Mouse (Mus musculus) midbrain, embryonic 13.5 days (tissue): ENCODE data around the gene Rfwd3. TPM values are rescaled to one million over a fixed set of nuclear protein-coding genes. Genes with fewer than 3 reads are reported as not detected.
"Not testable (repeated sequence)": the region's sequence is repeated elsewhere in the genome, so short reads cannot be mapped to it uniquely, and the experiment has no call there.

ENCODE experiments used
- ATAC-seq: fragments of 200-750 bp; cut with Nextera tagmentation; 2 replicates; pipeline ENCODE4 v1.8.0; 2017; ENCODE audit warnings: mild to moderate bottlenecking, moderate TSS enrichment, moderate library complexity
- H3K27ac ChIP-seq: fragments of 300-500 bp; sonication (generic); 2 replicates; pipeline ENCODE4 v1.5.1; 2015; ENCODE audit warnings: inconsistent platforms, mild to moderate bottlenecking, moderate library complexity
- H3K27me3 ChIP-seq: fragments of 300-500 bp; sonication (generic); 2 replicates; pipeline ENCODE4 v1.6.1; 2015; ENCODE audit warnings: mild to moderate bottlenecking, inconsistent platforms
- H3K36me3 ChIP-seq: fragments of 300-500 bp; sonication (generic); 2 replicates; pipeline ENCODE4 v1.6.1; 2015; ENCODE audit warnings: mild to moderate bottlenecking, inconsistent platforms
- H3K4me1 ChIP-seq: fragments of 300-500 bp; sonication (generic); replicated peaks from 2 replicates; pipeline ENCODE4 v1.6.1; 2015; ENCODE audit warnings: inconsistent platforms
- H3K4me2 ChIP-seq: fragments of 300-500 bp; sonication (generic); replicated peaks from 2 replicates; pipeline ENCODE4 v1.6.1; 2015; ENCODE audit warnings: moderate library complexity, mild to moderate bottlenecking, inconsistent platforms
- H3K4me3 ChIP-seq: fragments of 300-500 bp; sonication (generic); replicated peaks from 2 replicates; pipeline ENCODE4 v1.5.1; 2015; ENCODE audit warnings: mild to moderate bottlenecking, inconsistent platforms
- H3K9ac ChIP-seq: fragments of 300-500 bp; sonication (generic); replicated peaks from 2 replicates; pipeline ENCODE4 v1.6.1; 2015; ENCODE audit warnings: mild to moderate bottlenecking, inconsistent platforms
- H3K9me3 ChIP-seq: fragments of 300-500 bp; sonication (generic); 2 replicates; pipeline ENCODE4 v1.6.1; 2016; ENCODE audit warnings: mild to moderate bottlenecking, inconsistent platforms
- WGBS: fragments of 180-500 bp; shearing (Covaris S2); methylation state at CpG from one replicate; pipeline ENCODE4 v1.1.7; 2015; 5-methylcytosine and 5-hydroxymethylcytosine counted together
- polyA plus RNA-seq: library from polyadenylated mRNA; unstranded; fragments of >200 nt; fragmentation: Nextera tagmentation; extraction: Ambion mirVana; gene quantifications from 2 replicates; pipeline ENCODE4 v1.2.1, GENCODE M21; 2015

Gene Rfwd3
- polyA plus RNA-seq, 1 experiment from 2014 or later, result 37.5 TPM

DNA sequence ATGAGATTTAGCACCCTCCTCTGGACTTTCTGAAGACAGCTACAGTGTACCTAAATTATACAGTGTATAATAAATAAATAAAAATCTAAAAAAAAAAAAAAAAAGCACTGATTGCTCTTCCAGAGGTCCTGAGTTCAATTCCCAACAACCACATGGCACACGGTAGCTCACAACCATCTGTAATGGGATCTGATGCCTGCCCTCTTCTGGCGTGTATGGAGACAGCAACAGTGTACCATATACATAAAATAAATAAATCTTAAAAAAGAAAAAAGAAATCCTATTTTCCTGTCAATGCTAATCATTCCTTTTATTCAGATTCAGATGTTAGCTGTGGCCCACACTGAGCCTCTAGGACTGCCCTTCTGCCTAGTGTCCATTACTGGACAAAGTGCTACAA, 31.7 kb downstream of the Rfwd3 start:
- no peak overlapping the region for H3K4me3 ChIP-seq
- ATAC-seq, result no peak
- no peak overlapping the region for H3K9ac ChIP-seq
- H3K4me1 ChIP-seq, result no peaks in the 10 kb centered on the region
- WGBS, result 66% methylated on average over 2 of the region's 2 CpGs
- no peaks in the 10 kb centered on the region for H3K9me3 ChIP-seq
- H3K4me2 ChIP-seq, result no peak overlapping the region
- H3K27me3 ChIP-seq, result no peaks in the 10 kb centered on the region
- no peak overlapping the region for H3K27ac ChIP-seq
- H3K36me3 ChIP-seq, result peaks cover 14% of the 10 kb centered on the region

GRCm38 (mm10) chr8:111266161-111266560, 33.9 kb downstream of the Rfwd3 start:
- not testable (repeated sequence) for H3K4me1 ChIP-seq, H3K27me3 ChIP-seq, H3K9ac ChIP-seq, H3K9me3 ChIP-seq, H3K4me3 ChIP-seq, H3K36me3 ChIP-seq, ATAC-seq, H3K27ac ChIP-seq, H3K4me2 ChIP-seq
- 76% methylated on average over 7 of the region's 7 CpGs for WGBS

DNA sequence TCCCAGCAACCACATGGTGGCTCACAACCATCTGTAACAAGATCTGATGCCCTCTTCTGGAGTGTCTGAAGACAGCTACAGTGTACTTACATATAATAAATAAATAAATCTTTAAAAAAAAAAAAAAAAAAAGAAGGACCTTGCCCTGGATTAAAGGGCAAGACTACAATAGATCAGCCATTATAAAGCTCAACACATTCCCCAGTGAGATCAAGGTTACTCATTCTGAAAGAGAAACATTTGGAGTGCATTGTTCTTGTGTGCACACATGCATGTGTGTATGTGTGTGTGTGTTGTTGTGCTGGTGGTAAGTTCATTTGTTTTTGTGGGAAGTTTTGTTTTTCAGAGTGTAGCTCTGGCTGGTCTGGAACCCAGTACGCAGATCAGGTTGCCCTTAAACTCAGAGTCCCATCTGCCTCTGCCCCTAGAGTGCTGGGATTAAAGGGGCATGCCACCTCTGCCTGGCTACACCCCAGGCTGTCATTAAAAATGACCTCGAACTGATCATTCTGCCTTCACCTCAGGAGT, 35.3 kb downstream of the Rfwd3 start:
- Histone ChIP-seq H3K27me3 (peaks cover 4% of the 10 kb centered on the region; the same call in 1 of the 2 replicates), H3K9ac (no peak overlapping the region), H3K4me1 (no peaks in the 10 kb centered on the region), H3K9me3 (no peaks in the 10 kb centered on the region), H3K27ac (no peak overlapping the region), H3K4me3 (no peak overlapping the region), H3K4me2 (no peak overlapping the region), H3K36me3 (no peaks in the 10 kb centered on the region)
- 73% methylated on average over 2 of the region's 2 CpGs for WGBS
- ATAC-seq, result no peak

DNA sequence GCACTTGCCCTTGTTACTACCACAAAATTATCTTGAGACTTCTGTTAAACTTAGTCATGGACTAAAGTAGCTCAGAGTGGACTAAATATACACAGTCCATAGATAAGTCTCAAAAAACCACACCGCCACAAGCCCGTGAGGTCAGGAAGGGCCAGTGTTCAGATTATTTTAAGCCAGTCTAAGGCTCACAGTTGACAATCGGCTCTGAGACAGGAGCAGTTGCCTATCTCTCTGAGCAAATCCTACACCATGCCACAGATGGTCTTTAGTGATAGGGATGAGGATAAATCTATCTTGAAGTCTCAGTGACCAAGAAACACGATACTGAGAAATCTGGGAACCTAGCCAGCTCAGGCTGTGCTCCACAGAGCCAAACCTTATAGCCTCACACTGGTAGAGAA, 38.0 kb downstream of the Rfwd3 start:
- Histone ChIP-seq H3K4me3 (no peak overlapping the region), H3K36me3 (no peaks in the 10 kb centered on the region), H3K27ac (no peak overlapping the region), H3K9ac (no peak overlapping the region), H3K4me2 (no peak overlapping the region), H3K4me1 (peaks cover 9% of the 10 kb centered on the region), H3K27me3 (peaks cover 4% of the 10 kb centered on the region; the same call in 1 of the 2 replicates), H3K9me3 (no peaks in the 10 kb centered on the region)
- 88% methylated on average over 4 of the region's 4 CpGs for WGBS
- no peak for ATAC-seq

GRCm38 (mm10) chr8:111260251-111260650, 39.8 kb downstream of the Rfwd3 start:
- Histone ChIP-seq H3K27me3 (peaks cover 4% of the 10 kb centered on the region; the same call in 1 of the 2 replicates), H3K9me3 (no peaks in the 10 kb centered on the region), H3K9ac (no peak overlapping the region), H3K4me3 (no peak overlapping the region), H3K27ac (no peak overlapping the region), H3K36me3 (peaks cover 3% of the 10 kb centered on the region; the same call in 1 of the 2 replicates), H3K4me1 (peaks cover 13% of the 10 kb centered on the region), H3K4me2 (no peak overlapping the region)
- no peak for ATAC-seq
- 96% methylated on average over 5 of the region's 5 CpGs for WGBS

GRCm38 (mm10) chr8:111259408-111259741, 40.6 kb downstream of the Rfwd3 start:
- 12% methylated on average over 13 of the region's 13 CpGs for WGBS
- peak; percentile 25; the same call in 1 of the 2 replicates for ATAC-seq

DNA sequence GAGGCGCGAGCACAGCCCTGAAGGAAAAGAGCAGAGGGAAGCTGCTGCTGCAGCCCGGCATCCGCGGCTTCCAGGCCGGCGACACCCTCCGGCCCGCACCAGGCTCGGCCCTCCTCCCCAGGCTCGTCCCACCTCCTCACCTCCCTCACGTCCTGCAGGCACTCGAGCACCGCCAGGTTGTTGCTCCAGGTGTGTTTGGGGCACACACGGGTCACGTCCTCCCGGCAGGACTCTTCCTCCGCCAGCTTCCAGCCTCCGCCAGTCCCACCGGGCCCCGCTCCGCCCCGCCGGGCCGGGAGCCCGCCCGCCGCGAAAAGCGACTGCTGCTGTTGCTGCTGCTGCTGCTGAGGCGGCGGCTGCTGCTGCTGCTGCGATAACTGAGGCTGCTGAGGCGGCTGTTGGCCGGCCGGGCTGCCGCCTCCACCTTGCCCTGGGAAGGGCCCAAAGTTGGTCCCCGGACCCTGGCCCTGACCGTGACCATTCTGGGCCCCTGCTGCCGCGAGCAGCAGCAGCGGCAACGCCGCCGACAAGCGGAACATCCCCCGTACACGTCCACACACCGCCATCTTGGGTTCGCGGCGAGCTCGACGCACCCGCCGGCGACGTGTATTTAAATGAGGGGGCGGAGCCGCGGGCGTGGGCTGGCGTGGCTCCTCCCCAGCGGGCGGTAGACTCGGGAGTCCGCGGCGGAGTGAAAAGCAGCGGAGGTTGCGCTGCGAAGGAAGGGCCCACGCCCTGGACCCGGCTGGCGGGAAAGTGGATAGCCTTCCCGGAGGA, 41.2 kb downstream of the Rfwd3 start, which contains the start of gene Glg1:
TSS of gene Glg1 (minus strand) at position 586 of the 777 bp plus-strand sequence.
- Histone ChIP-seq H3K27ac (peak within 1 kb of the TSS; percentile 99), H3K9ac (peak within 1 kb of the TSS; percentile 96), H3K36me3 (peaks cover 3% of the 10 kb centered on the region; the same call in 1 of the 2 replicates), H3K4me3 (peak within 1 kb of the TSS; percentile 90), H3K4me2 (peak within 1 kb of the TSS; percentile 64), H3K9me3 (no peaks in the 10 kb centered on the region), H3K27me3 (peaks cover 4% of the 10 kb centered on the region; the same call in 1 of the 2 replicates), H3K4me1 (peaks cover 16% of the 10 kb centered on the region)
- peak; percentile 94 for ATAC-seq
- under 1% methylated on average over 66 of the region's 76 CpGs for WGBS

More at GRCm38 (mm10) chr8:111259408-111259741, 40.6 kb downstream of the Rfwd3 start:
- Histone ChIP-seq H3K9ac (peak overlapping the region; percentile 96), H3K27ac (peak overlapping the region; percentile 99), H3K4me1 (peaks cover 16% of the 10 kb centered on the region), H3K4me3 (peak overlapping the region; percentile 90), H3K4me2 (peak overlapping the region; percentile 64), H3K27me3 (peaks cover 4% of the 10 kb centered on the region; the same call in 1 of the 2 replicates), H3K9me3 (no peaks in the 10 kb centered on the region), H3K36me3 (peaks cover 3% of the 10 kb centered on the region; the same call in 1 of the 2 replicates)

DNA sequence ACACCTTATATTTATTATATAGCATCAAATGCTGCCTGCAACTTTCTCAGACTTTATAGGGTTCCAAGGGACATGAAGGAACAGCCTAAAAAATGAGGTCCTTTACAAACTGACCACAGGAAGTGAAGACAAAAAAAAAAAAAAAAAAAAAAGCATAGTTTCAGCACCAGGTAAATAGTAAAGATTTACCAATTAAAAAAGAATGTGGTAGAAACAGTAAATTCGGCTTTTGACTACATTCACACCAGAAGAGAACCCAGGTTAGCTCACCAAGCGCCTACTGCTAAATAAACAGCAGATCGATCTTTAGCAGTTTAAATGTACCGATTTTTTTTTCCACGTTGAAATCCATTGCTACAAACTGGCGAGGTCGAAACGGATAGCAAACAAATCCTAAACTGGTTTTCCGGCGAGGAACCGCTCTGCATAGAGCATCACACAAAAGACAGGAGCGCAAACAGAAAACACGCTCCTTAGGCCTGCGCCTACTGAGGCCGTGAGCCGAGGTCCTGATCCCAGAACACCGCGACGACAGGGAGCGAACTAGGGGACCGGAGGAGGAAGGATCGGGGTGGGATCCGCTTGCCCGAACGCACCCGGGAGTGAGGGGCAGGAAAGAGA, 41.9 kb downstream of the Rfwd3 start:
- H3K9me3 ChIP-seq, result no peaks in the 10 kb centered on the region
- peaks cover 16% of the 10 kb centered on the region for H3K4me1 ChIP-seq
- H3K27me3 ChIP-seq, result peaks cover 4% of the 10 kb centered on the region; the same call in 1 of the 2 replicates
- H3K4me2 ChIP-seq, result peak overlapping the region; percentile 64
- peak overlapping the region; percentile 99 for H3K27ac ChIP-seq
- H3K4me3 ChIP-seq, result peak overlapping the region; percentile 90
- H3K36me3 ChIP-seq, result peaks cover 3% of the 10 kb centered on the region; the same call in 1 of the 2 replicates
- WGBS, result under 1% methylated on average over 21 of the region's 26 CpGs
- H3K9ac ChIP-seq, result peak overlapping the region; percentile 96
- peak; percentile 74 for ATAC-seq

GRCm38 (mm10) chr8:111252487-111253112, 47.4 kb downstream of the Rfwd3 start:
- no peaks in the 10 kb centered on the region for H3K9me3 ChIP-seq
- no peaks in the 10 kb centered on the region for H3K27me3 ChIP-seq
- H3K4me1 ChIP-seq, result peaks cover 14% of the 10 kb centered on the region
- no peak overlapping the region for H3K4me2 ChIP-seq
- no peak overlapping the region for H3K27ac ChIP-seq
- peaks cover 3% of the 10 kb centered on the region; the same call in 1 of the 2 replicates for H3K36me3 ChIP-seq
- no peak overlapping the region for H3K9ac ChIP-seq
- H3K4me3 ChIP-seq, result no peak overlapping the region
- no peak for ATAC-seq
- WGBS, result 94% methylated on average over 4 of the region's 4 CpGs

DNA sequence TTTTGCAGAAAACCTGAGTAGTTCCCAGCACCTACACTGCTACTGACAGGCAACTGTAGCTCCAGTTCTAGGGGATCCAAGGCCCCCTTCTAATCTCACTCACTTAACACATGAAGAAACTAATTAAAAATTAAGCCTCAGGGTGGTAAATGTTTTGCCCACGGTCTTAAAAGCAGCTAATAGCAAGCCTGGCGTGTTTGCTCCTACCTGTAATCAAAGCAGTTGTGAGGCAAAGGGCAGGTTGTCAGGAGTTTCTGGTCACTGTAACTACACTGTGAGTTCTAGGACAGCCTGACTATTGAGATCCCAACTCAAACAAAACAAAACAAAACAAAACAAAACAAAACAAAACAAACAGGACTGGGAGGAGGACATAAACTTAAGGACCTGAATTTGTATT, 49.9 kb downstream of the Rfwd3 start:
- no peaks in the 10 kb centered on the region for H3K27me3 ChIP-seq
- H3K4me2 ChIP-seq, result no peak overlapping the region
- H3K9me3 ChIP-seq, result no peaks in the 10 kb centered on the region
- H3K4me3 ChIP-seq, result no peak overlapping the region
- ATAC-seq, result no peak
- no peak overlapping the region for H3K27ac ChIP-seq
- no peak overlapping the region for H3K9ac ChIP-seq
- H3K4me1 ChIP-seq, result 0 out of 2 replicates have a peak, but pooled peaks cover 2% of the 10 kb centered on the region
- no peaks in the 10 kb centered on the region for H3K36me3 ChIP-seq
- WGBS, result 84% methylated on average over 2 of the region's 2 CpGs

- no peaks in the 10 kb centered on the region for H3K9me3 ChIP-seq
- no peak overlapping the region for H3K27ac ChIP-seq
- no peaks in the 10 kb centered on the region for H3K27me3 ChIP-seq
- H3K36me3 ChIP-seq, result no peaks in the 10 kb centered on the region
- H3K4me1 ChIP-seq, result no peaks in the 10 kb centered on the region
- H3K9ac ChIP-seq, result no peak overlapping the region
- H3K4me2 ChIP-seq, result no peak overlapping the region
- H3K4me3 ChIP-seq, result no peak overlapping the region
- ATAC-seq, result no peak
Observed at GRCm38 (mm10) chr8:111248136-111248535, 51.9 kb downstream of the Rfwd3 start.

GRCm38 (mm10) chr8:111246864-111247263, 53.2 kb downstream of the Rfwd3 start:
- H3K36me3 ChIP-seq, H3K9ac ChIP-seq, H3K27me3 ChIP-seq, H3K4me1 ChIP-seq, H3K4me3 ChIP-seq, H3K27ac ChIP-seq, H3K9me3 ChIP-seq, H3K4me2 ChIP-seq, ATAC-seq: not testable (repeated sequence)
- WGBS, result 91% methylated on average over 1 of the region's 1 CpGs
